Mouse (Mus musculus) retina, postnatal 1 day (tissue): Measurements from ENCODE around the gene Gm20521.

ENCODE experiments used
- DNase-seq: peaks from one replicate; pipeline ENCODE4 v3.0.0-alpha.2; 2012

The Gm20521 gene

DNA sequence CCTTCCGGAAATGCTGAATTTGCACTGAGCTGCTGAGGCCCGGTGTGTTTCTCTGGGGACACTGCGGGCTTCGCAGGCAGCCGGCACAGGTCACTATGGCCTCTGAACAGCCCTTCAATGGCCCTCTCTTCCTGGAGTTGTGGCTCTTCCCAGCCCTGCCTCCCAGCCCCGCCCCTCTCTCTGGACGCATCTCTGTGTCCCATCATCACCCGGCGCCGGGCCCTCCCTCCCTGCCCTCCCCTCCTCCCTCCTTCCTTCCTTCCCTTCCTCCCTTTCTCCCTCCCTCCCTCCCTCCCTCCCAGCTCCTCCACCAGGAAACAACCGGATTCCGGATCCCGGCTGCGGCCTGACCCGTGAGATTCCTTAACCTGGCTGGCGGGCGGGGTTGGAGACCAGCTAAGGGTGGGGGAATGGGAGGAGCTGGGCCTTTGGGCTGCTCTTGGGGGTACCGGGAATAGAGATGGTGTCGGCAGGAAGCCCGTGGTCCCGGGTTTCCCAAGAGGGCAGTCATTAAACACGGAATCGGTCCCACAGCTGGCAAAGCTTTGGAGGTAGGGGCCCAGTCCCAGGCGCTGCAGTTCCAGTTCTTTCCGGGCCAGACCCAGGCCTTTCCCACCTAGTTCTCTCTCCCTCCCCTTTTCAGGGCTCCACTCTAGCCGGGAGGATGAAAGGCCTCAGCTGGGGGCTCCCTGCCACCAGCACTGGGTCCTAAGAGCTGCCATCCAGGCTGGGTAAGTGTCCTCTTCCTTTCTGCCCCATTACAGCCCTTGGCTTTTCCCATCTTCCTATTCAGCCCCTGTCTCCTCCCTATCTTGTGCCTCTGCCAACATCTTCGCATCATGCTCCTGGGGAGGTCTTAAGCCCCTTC is at the start of gene Gm20521, which contains the start of gene Bcl2l2:
Gene Gm20521 (plus strand): TSS at position 288 of the 868 bp plus-strand sequence.
Gene Bcl2l2 (plus strand): TSS at position 224 of the 868 bp plus-strand sequence.
- peak; percentile 94 for DNase-seq

DNA sequence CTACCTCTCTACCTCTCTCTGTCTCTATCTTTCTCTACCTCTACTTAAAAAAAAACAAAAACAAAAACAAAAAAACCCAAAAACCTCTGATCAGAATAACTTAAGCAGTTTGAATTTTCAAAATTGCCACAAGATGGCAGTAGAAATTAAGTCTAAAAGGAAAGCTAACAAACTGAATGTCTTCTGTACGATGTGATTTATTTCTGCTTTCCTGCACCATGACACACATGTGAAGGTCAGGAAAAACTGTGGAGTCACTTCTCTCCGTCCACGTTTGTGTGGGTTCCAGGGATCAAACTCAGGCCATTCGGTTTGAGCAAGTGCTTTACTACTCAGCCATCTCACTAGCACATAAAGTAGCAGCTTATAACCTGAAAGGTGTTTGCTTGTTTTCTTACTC is 39.8 kb upstream of the Gm20521 start:
- DNase-seq, result peak; percentile 80

GRCm38 (mm10) chr14:54855726-54856125 is 27.5 kb upstream of the Gm20521 start:
- DNase-seq, result no peak

GRCm38 (mm10) chr14:54856703-54857102 is 26.5 kb upstream of the Gm20521 start:
- no peak for DNase-seq

GRCm38 (mm10) chr14:54857891-54858290 is 25.4 kb upstream of the Gm20521 start:
- no peak for DNase-seq

GRCm38 (mm10) chr14:54860511-54860910 is 22.7 kb upstream of the Gm20521 start:
- DNase-seq, result peak; percentile 65

DNA sequence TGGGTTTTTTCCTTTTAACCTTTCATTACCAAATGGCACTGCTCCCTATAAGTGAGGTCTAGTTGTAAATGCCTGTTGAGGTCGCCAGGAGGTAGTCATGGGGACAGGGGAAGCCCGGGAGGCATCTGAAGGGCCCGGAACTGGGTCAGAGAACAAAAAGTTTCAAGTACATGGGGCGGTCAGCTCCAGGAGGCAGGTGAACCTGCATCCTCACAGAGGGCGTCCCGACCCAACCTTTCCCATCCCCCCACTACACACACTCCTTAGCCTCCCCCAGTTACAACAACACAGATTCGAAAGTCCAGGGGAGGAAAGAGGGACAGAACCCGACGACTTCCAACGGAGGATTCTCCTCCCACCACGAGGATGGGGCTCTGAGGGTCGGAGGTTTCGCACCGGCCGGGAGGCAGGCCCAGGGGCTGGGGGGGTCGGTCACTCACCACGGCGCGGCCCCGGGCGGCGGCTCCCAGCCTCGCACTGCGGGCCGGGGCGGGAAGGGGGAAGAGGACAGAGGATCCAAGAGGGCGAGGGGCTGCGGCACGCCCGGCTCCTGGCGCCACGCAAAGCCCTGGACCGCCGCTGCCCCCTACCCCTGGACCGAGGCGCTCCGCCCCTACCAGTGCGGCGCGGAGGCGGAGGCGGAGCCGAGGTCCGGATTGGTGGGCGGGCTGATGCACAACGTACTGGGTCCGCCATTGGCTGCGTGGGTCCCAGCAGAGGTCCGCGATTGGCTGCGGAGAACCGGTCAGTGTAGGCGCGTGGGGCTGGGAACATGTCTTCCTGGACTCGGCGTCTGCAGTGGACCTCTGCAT is 19.5 kb upstream of the Gm20521 start:
- peak; percentile 96 for DNase-seq

- peak; percentile 39 for DNase-seq
These were observed 18.8 kb upstream of the Gm20521 start for GRCm38 (mm10) chr14:54864313-54865036.

DNA sequence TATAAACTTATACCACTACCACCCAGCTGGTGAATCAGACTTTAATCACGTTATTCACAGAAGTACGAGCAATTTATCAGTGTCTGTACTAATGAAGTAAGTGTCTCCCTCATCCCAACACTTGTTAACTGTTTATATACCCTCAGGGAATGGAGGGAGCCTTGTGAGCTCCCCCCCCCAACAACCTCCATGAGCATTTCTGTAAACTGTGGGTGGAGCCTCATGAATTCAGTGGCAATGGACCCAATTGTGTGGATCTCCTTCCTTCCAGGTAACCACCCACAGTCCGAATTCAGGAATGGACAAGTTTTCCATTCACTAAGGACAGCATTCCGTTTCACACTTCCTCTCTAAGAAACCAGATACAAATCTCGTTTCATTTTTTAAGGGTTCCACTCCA is 17.6 kb upstream of the Gm20521 start:
- no peak for DNase-seq

- no peak for DNase-seq
These were observed 17.0 kb upstream of the Gm20521 start for GRCm38 (mm10) chr14:54866268-54866667.

GRCm38 (mm10) chr14:54866936-54867335 is 16.3 kb upstream of the Gm20521 start:
- peak; percentile 41 for DNase-seq

DNA sequence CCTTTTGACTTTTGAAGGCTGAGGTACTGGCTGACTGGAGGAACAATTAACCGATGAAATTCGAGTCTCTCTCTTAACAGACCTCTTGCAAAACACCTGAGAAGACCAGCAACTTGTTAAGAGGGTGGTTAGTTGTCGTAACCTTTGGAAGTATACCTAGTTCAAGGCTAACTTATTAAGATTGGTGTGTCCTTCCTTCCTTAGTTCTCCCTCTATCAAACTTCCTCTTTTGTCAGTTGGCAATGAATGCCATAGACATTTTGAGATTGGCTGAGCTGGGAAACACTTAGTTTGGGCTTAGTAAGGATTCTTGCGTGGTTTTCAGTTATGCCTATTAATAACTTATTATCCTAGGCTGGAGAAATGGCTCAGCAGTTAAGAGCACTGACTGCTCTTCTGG is 15.2 kb upstream of the Gm20521 start:
- DNase-seq, result no peak

DNA sequence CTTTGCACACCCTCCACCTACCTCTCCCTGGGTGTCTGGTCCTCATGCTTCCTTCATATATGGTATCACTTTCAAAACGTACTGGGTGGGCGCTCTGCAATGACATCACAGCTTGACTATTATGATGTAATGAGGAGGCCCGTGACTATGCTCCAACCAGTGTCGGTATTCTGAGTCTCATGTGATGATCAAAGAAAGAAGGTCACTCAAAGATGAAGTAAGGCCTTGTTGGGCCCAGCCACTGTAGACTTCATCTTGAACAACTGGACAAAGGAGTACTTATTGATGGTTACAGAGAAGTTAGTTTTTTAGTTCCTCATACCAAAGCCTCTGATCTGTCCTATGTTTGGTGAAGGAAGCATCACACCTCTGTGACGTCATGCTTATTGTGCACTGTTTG is 12.4 kb upstream of the Gm20521 start, which contains the start of gene Homez:
Gene Homez (minus strand): TSS at position 101 of the 400 bp plus-strand sequence.
- no peak for DNase-seq

DNA sequence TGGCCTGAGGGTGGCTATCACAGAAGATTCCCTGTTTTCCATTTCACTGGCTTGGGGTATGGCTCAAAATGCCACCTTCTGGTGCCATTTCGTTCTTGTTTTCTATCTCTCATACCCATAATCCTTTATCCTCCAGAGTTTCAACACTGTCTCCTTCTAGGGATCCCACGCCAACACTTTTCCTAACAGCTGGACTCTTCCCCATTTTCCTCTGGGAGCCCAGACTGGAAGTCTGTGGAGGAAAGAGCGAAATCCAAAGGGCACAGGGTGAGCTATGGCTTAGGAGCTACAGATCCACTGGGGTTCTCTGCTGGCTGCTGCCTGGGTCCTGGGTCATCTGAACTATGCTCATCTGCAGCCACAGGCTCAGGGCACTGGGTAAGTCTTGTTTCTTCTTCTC is 9.1 kb upstream of the Gm20521 start:
- no peak for DNase-seq

- no peak for DNase-seq
These were observed 7.2 kb upstream of the Gm20521 start for GRCm38 (mm10) chr14:54875844-54876538.

DNA sequence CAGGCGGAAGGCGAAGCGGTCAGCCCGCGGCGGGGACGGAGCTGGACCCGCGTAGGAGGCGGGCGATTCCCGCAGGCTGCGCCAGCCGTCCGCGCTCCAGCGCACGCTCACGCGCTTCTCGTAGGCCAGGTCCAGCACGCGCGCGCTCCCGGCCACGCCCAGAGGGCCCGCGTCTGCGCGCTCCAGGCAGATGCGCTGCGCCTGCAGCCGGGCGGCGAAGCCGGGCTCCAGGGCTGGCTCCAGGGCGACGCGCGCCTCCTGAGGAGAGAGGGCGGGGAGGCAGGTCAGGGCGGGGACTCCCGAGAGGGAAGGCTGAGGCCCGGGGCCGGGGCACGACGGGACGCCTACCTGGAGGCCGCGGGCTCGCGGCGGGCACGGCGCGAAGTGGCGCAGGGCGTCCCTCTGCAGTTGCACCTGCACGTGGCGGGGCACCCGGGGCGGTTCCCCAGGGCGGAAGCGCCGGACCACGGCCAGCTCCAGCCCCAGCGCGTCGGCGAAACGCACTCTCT is 6.6 kb upstream of the Gm20521 start:
- peak; percentile 95 for DNase-seq

GRCm38 (mm10) chr14:54877048-54877715 is 6.1 kb upstream of the Gm20521 start, which contains the start of gene Ppp1r3e:
TSS of gene Ppp1r3e (minus strand) at chr14:54877550.
- DNase-seq, result peak; percentile 79

DNA sequence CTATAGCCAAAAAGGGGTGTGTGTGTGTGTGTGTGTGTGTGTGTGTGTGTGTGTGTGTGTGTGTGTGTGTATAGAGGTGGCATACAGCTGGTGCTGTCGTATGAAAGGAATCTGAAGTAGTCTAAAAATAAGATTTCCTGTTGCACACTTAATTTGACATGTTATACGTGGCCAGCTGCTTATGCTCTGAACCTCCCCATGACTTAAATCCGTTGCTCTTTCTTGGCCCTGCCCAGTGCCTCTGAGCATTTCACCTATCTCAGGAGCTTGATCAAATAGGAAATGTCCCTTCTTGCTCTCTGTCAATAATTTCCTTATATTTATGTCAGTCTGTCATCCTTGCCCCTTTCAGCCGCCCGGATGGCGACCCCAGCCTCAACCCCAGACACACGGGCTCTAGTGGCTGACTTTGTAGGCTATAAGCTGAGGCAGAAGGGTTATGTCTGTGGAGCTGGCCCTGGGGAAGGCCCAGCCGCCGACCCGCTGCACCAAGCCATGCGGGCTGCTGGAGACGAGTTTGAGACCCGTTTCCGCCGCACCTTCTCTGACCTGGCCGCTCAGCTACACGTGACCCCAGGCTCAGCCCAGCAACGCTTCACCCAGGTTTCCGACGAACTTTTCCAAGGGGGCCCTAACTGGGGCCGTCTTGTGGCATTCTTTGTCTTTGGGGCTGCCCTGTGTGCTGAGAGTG is 926 bp downstream of the Gm20521 start:
- no peak for DNase-seq

- no peak for DNase-seq
These were observed 2.1 kb downstream of the Gm20521 start for GRCm38 (mm10) chr14:54885309-54885708.

DNA sequence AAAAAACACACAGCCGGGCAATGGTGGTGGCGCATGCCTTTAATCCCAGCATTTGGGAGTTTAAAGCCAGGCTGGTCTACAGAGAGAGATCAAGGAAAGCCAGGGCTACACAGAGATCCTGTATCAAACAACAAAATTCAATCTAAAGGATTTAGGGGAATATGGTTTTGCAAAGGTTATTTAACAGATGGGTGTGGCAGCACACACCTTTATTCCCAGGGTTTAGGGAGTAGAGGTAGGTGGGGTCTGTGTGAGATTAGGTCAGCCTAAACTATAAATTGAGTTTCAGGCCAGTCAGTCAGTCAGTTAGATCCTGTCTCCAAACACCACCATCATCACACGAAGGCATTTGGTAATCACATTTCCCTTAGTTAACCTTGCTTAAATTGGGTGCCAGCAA is 9.0 kb downstream of the Gm20521 start, which contains the start of gene Pabpn1:
Gene Pabpn1 (plus strand): TSS at position 301 of the 400 bp plus-strand sequence.
- DNase-seq, result no peak
